Mouse (Mus musculus): ENCODE results near the gene Sgms1. TPM values are rescaled to one million over a fixed set of nuclear protein-coding genes. Genes with fewer than 3 reads are reported as not detected.

The Sgms1 gene
- polyA plus RNA-seq, 1 experiment from 2014 or later: 9.9 TPM

GRCm38 (mm10) chr19:32234717-32235434 is 154.6 kb downstream of the Sgms1 start:
- H3K27me3 ChIP-seq: no peaks in the 10 kb centered on the region
- ATAC-seq: no peak
- no peaks in the 10 kb centered on the region for H3K4me1 ChIP-seq
- H3K27ac ChIP-seq: no peak overlapping the region
- H3K9ac ChIP-seq: no peak overlapping the region
- H3K9me3 ChIP-seq (replicated peaks): no peaks in the 10 kb centered on the region
- H3K36me3 ChIP-seq (ENCODE audit: poor library complexity, severe bottlenecking): no peaks in the 10 kb centered on the region
- no peak overlapping the region for H3K4me3 ChIP-seq
- no peak overlapping the region for H3K4me2 ChIP-seq
- 83% methylated on average over 6 of the region's 6 CpGs for WGBS

- whole genome bisulfite sequencing: 83% methylated on average over 10 of the region's 10 CpGs
- no peak overlapping the region for H3K9ac ChIP-seq
- no peak for ATAC-seq
- H3K4me3 ChIP-seq: no peak overlapping the region
- no peaks in the 10 kb centered on the region for H3K9me3 ChIP-seq (replicated peaks)
- no peaks in the 10 kb centered on the region for H3K4me1 ChIP-seq
- no peak overlapping the region for H3K4me2 ChIP-seq
- no peak overlapping the region for H3K27ac ChIP-seq
- H3K27me3 ChIP-seq: no peaks in the 10 kb centered on the region
- H3K36me3 ChIP-seq (ENCODE audit: poor library complexity, severe bottlenecking): no peaks in the 10 kb centered on the region
These were observed 158.2 kb downstream of the Sgms1 start for GRCm38 (mm10) chr19:32231292-32231691.

- no peaks in the 10 kb centered on the region for H3K36me3 ChIP-seq (ENCODE audit: poor library complexity, severe bottlenecking)
- ATAC-seq: no peak
- no peaks in the 10 kb centered on the region for H3K9me3 ChIP-seq (replicated peaks)
- H3K27me3 ChIP-seq: no peaks in the 10 kb centered on the region
- WGBS: 70% methylated on average over 5 of the region's 5 CpGs
- H3K4me3 ChIP-seq: no peak overlapping the region
- no peak overlapping the region for H3K4me2 ChIP-seq
- no peak overlapping the region for H3K9ac ChIP-seq
- no peaks in the 10 kb centered on the region for H3K4me1 ChIP-seq
- no peak overlapping the region for H3K27ac ChIP-seq
These were observed 158.7 kb downstream of the Sgms1 start for GRCm38 (mm10) chr19:32230798-32231197.

- no peak for ATAC-seq
- no peak overlapping the region for H3K27ac ChIP-seq
- H3K9ac ChIP-seq: no peak overlapping the region
- no peaks in the 10 kb centered on the region for H3K36me3 ChIP-seq (ENCODE audit: poor library complexity, severe bottlenecking)
- no peak overlapping the region for H3K4me2 ChIP-seq
- no peaks in the 10 kb centered on the region for H3K4me1 ChIP-seq
- H3K9me3 ChIP-seq (replicated peaks): no peaks in the 10 kb centered on the region
- no peak overlapping the region for H3K4me3 ChIP-seq
- 73% methylated on average over 5 of the region's 5 CpGs for WGBS
- H3K27me3 ChIP-seq: no peaks in the 10 kb centered on the region
These were observed 159.2 kb downstream of the Sgms1 start for GRCm38 (mm10) chr19:32230301-32230700.

- no peaks in the 10 kb centered on the region for H3K27me3 ChIP-seq
- H3K4me2 ChIP-seq: no peak overlapping the region
- H3K4me3 ChIP-seq: no peak overlapping the region
- no peak overlapping the region for H3K27ac ChIP-seq
- no peak overlapping the region for H3K9ac ChIP-seq
- H3K4me1 ChIP-seq: no peaks in the 10 kb centered on the region
- WGBS: 86% methylated on average over 5 of the region's 5 CpGs
- H3K9me3 ChIP-seq (replicated peaks): no peaks in the 10 kb centered on the region
- no peak for ATAC-seq
- H3K36me3 ChIP-seq (ENCODE audit: poor library complexity, severe bottlenecking): no peaks in the 10 kb centered on the region
These were observed 159.7 kb downstream of the Sgms1 start for GRCm38 (mm10) chr19:32229776-32230175.

GRCm38 (mm10) chr19:32227175-32227574 is 162.3 kb downstream of the Sgms1 start:
- ATAC-seq: no peak
- Histone ChIP-seq H3K9me3 (replicated peaks) (no peaks in the 10 kb centered on the region), H3K4me3 (no peak overlapping the region), H3K4me2 (no peak overlapping the region), H3K27ac (no peak overlapping the region), H3K36me3 (ENCODE audit: poor library complexity, severe bottlenecking) (no peaks in the 10 kb centered on the region), H3K4me1 (no peaks in the 10 kb centered on the region), H3K9ac (no peak overlapping the region), H3K27me3 (no peaks in the 10 kb centered on the region)
- WGBS: 91% methylated on average over 2 of the region's 2 CpGs

GRCm38 (mm10) chr19:32225097-32225490 is 164.4 kb downstream of the Sgms1 start:
- Histone ChIP-seq H3K9ac (no peak overlapping the region), H3K36me3 (ENCODE audit: poor library complexity, severe bottlenecking) (no peaks in the 10 kb centered on the region), H3K4me3 (no peak overlapping the region), H3K9me3 (replicated peaks) (no peaks in the 10 kb centered on the region), H3K4me1 (no peaks in the 10 kb centered on the region), H3K27ac (no peak overlapping the region), H3K27me3 (no peaks in the 10 kb centered on the region), H3K4me2 (no peak overlapping the region)
- 69% methylated on average over 9 of the region's 9 CpGs for WGBS
- ATAC-seq: no peak

GRCm38 (mm10) chr19:32224318-32225096 is 165.0 kb downstream of the Sgms1 start:
- WGBS: 78% methylated on average over 2 of the region's 2 CpGs
- no peak overlapping the region for H3K27ac ChIP-seq
- H3K9me3 ChIP-seq (replicated peaks): no peaks in the 10 kb centered on the region
- no peaks in the 10 kb centered on the region for H3K27me3 ChIP-seq
- no peak overlapping the region for H3K9ac ChIP-seq
- H3K36me3 ChIP-seq (ENCODE audit: poor library complexity, severe bottlenecking): no peaks in the 10 kb centered on the region
- no peak overlapping the region for H3K4me2 ChIP-seq
- H3K4me3 ChIP-seq: no peak overlapping the region
- H3K4me1 ChIP-seq: no peaks in the 10 kb centered on the region
- ATAC-seq: no peak

- ATAC-seq: no peak
- WGBS: 70% methylated on average over 3 of the region's 3 CpGs
- H3K36me3 ChIP-seq (ENCODE audit: poor library complexity, severe bottlenecking): no peaks in the 10 kb centered on the region
- no peaks in the 10 kb centered on the region for H3K4me1 ChIP-seq
- no peak overlapping the region for H3K9ac ChIP-seq
- H3K4me2 ChIP-seq: no peak overlapping the region
- no peaks in the 10 kb centered on the region for H3K9me3 ChIP-seq (replicated peaks)
- no peak overlapping the region for H3K4me3 ChIP-seq
- H3K27me3 ChIP-seq: no peaks in the 10 kb centered on the region
- no peak overlapping the region for H3K27ac ChIP-seq
These were observed 165.8 kb downstream of the Sgms1 start for GRCm38 (mm10) chr19:32223751-32224174.

GRCm38 (mm10) chr19:32222083-32222482 is 167.4 kb downstream of the Sgms1 start:
- Histone ChIP-seq H3K27ac (no peak overlapping the region), H3K9ac (no peak overlapping the region), H3K36me3 (ENCODE audit: poor library complexity, severe bottlenecking) (no peaks in the 10 kb centered on the region), H3K27me3 (no peaks in the 10 kb centered on the region), H3K4me1 (no peaks in the 10 kb centered on the region), H3K4me2 (no peak overlapping the region), H3K4me3 (no peak overlapping the region), H3K9me3 (replicated peaks) (no peaks in the 10 kb centered on the region)
- no peak for ATAC-seq
- WGBS: 92% methylated on average over 11 of the region's 11 CpGs

- Histone ChIP-seq H3K27me3 (no peaks in the 10 kb centered on the region), H3K36me3 (ENCODE audit: poor library complexity, severe bottlenecking) (no peaks in the 10 kb centered on the region), H3K4me1 (no peaks in the 10 kb centered on the region), H3K9ac (no peak overlapping the region), H3K4me2 (no peak overlapping the region), H3K4me3 (no peak overlapping the region), H3K9me3 (replicated peaks) (no peaks in the 10 kb centered on the region), H3K27ac (no peak overlapping the region)
- WGBS: 55% methylated on average over 2 of the region's 2 CpGs
- no peak for ATAC-seq
These were observed 168.5 kb downstream of the Sgms1 start for GRCm38 (mm10) chr19:32220991-32221390.

GRCm38 (mm10) chr19:32216710-32217109 is 172.8 kb downstream of the Sgms1 start:
- H3K4me2 ChIP-seq: no peak overlapping the region
- H3K4me3 ChIP-seq: no peak overlapping the region
- WGBS: 94% methylated on average over 2 of the region's 2 CpGs
- H3K9me3 ChIP-seq (replicated peaks): no peaks in the 10 kb centered on the region
- H3K27me3 ChIP-seq: no peaks in the 10 kb centered on the region
- no peak overlapping the region for H3K9ac ChIP-seq
- no peak overlapping the region for H3K27ac ChIP-seq
- no peak for ATAC-seq
- no peaks in the 10 kb centered on the region for H3K36me3 ChIP-seq (ENCODE audit: poor library complexity, severe bottlenecking)
- no peaks in the 10 kb centered on the region for H3K4me1 ChIP-seq
